Mouse (Mus musculus) hindbrain, embryonic 15.5 days (tissue): ENCODE measurements around the gene Nr1h3. TPM values are rescaled to one million over a fixed set of nuclear protein-coding genes. Genes with fewer than 3 reads are reported as not detected.

Experiments used
- ATAC-seq: fragments of 200-750 bp; cut with Nextera tagmentation; 2 replicates; pipeline ENCODE4 v1.8.0; 2017; ENCODE audit warnings: low read depth, moderate number of reproducible peaks, moderate TSS enrichment; ENCODE audit not compliant: low FRiP score
- H3K27ac ChIP-seq: fragments of 300-500 bp; sonication (generic); replicated peaks from 2 replicates; pipeline ENCODE4 v1.5.1; 2015; ENCODE audit warnings: mild to moderate bottlenecking, inconsistent platforms
- H3K27me3 ChIP-seq: fragments of 300-500 bp; sonication (generic); 2 replicates; pipeline ENCODE4 v1.6.1; 2015; ENCODE audit warnings: control low read depth, inconsistent platforms
- H3K36me3 ChIP-seq: fragments of 300-500 bp; sonication (generic); 2 replicates; pipeline ENCODE4 v1.6.1; 2015; ENCODE audit warnings: control low read depth, inconsistent platforms
- H3K4me1 ChIP-seq: fragments of 300-500 bp; sonication (generic); replicated peaks from 2 replicates; pipeline ENCODE4 v1.6.1; 2015; ENCODE audit warnings: control low read depth, inconsistent platforms
- H3K4me2 ChIP-seq: fragments of 300-500 bp; sonication (generic); 2 replicates; pipeline ENCODE4 v1.6.1; 2015; ENCODE audit warnings: moderate library complexity, mild to moderate bottlenecking, inconsistent platforms
- H3K4me3 ChIP-seq: fragments of 300-500 bp; sonication (generic); 2 replicates; pipeline ENCODE4 v1.5.1; 2015; ENCODE audit warnings: mild to moderate bottlenecking, inconsistent platforms
- H3K9ac ChIP-seq: fragments of 300-500 bp; sonication (generic); 2 replicates; pipeline ENCODE4 v1.6.1; 2015; ENCODE audit warnings: inconsistent platforms
- H3K9me3 ChIP-seq: fragments of 300-500 bp; sonication (generic); 2 replicates; pipeline ENCODE4 v1.6.1; 2016; ENCODE audit warnings: control low read depth, inconsistent platforms
- WGBS: fragments of 180-500 bp; shearing (Covaris S2); methylation state at CpG from one replicate; pipeline ENCODE4 v1.1.7; 2015; 5-methylcytosine and 5-hydroxymethylcytosine counted together
- polyA plus RNA-seq: library from polyadenylated mRNA; unstranded; fragments of >200 nt; fragmentation: Nextera tagmentation; extraction: Ambion mirVana; gene quantifications from 2 replicates; pipeline ENCODE4 v1.2.1, GENCODE M21; 2015

The Nr1h3 gene
- polyA plus RNA-seq, 1 experiment from 2014 or later: 2.6 TPM

- H3K4me1 ChIP-seq: no peaks in the 10 kb centered on the region
- H3K27me3 ChIP-seq: no peaks in the 10 kb centered on the region
- no peak overlapping the region for H3K9ac ChIP-seq
- no peak overlapping the region for H3K4me3 ChIP-seq
- 52% methylated on average over 6 of the region's 6 CpGs for WGBS
- H3K9me3 ChIP-seq: no peaks in the 10 kb centered on the region
- H3K27ac ChIP-seq: no peak overlapping the region
- ATAC-seq: no peak
- H3K4me2 ChIP-seq: no peak overlapping the region
- peaks cover 90% of the 10 kb centered on the region for H3K36me3 ChIP-seq
Observed at GRCm38 (mm10) chr2:91157002-91157752, 45.5 kb downstream of the Nr1h3 start.

- WGBS: 94% methylated on average over 3 of the region's 3 CpGs
- Histone ChIP-seq H3K9me3 (no peaks in the 10 kb centered on the region), H3K4me2 (no peak overlapping the region), H3K36me3 (peaks cover 88% of the 10 kb centered on the region), H3K4me3 (no peak overlapping the region), H3K9ac (no peak overlapping the region), H3K27me3 (no peaks in the 10 kb centered on the region), H3K27ac (no peak overlapping the region), H3K4me1 (no peaks in the 10 kb centered on the region)
- ATAC-seq: no peak
Observed at GRCm38 (mm10) chr2:91154091-91154490, 48.5 kb downstream of the Nr1h3 start.

GRCm38 (mm10) chr2:91152885-91153377 is 49.7 kb downstream of the Nr1h3 start:
- H3K27ac ChIP-seq: no peak overlapping the region
- H3K4me2 ChIP-seq: no peak overlapping the region
- no peak for ATAC-seq
- no peak overlapping the region for H3K4me3 ChIP-seq
- peaks cover 87% of the 10 kb centered on the region for H3K36me3 ChIP-seq
- no peaks in the 10 kb centered on the region for H3K4me1 ChIP-seq
- 85% methylated on average over 3 of the region's 3 CpGs for WGBS
- no peaks in the 10 kb centered on the region for H3K27me3 ChIP-seq
- no peaks in the 10 kb centered on the region for H3K9me3 ChIP-seq
- no peak overlapping the region for H3K9ac ChIP-seq

- Histone ChIP-seq H3K4me2 (no peak overlapping the region), H3K9me3 (no peaks in the 10 kb centered on the region), H3K4me1 (no peaks in the 10 kb centered on the region), H3K27ac (no peak overlapping the region), H3K9ac (no peak overlapping the region), H3K4me3 (no peak overlapping the region), H3K36me3 (peaks cover 87% of the 10 kb centered on the region), H3K27me3 (no peaks in the 10 kb centered on the region)
- WGBS: 95% methylated on average over 1 of the region's 1 CpGs
- no peak for ATAC-seq
Observed at GRCm38 (mm10) chr2:91151331-91151730, 51.3 kb downstream of the Nr1h3 start.

GRCm38 (mm10) chr2:91148101-91148500 is 54.5 kb downstream of the Nr1h3 start:
- Histone ChIP-seq H3K4me2 (no peak overlapping the region), H3K4me3 (no peak overlapping the region), H3K36me3 (peaks cover 82% of the 10 kb centered on the region), H3K4me1 (no peaks in the 10 kb centered on the region), H3K9me3 (no peaks in the 10 kb centered on the region), H3K27ac (no peak overlapping the region), H3K27me3 (no peaks in the 10 kb centered on the region), H3K9ac (no peak overlapping the region)
- ATAC-seq: no peak

GRCm38 (mm10) chr2:91143401-91143800 is 59.2 kb downstream of the Nr1h3 start:
- Histone ChIP-seq H3K27me3 (no peaks in the 10 kb centered on the region), H3K36me3 (peaks cover 84% of the 10 kb centered on the region), H3K4me3 (no peak overlapping the region), H3K9me3 (no peaks in the 10 kb centered on the region), H3K4me1 (no peaks in the 10 kb centered on the region), H3K9ac (no peak overlapping the region), H3K4me2 (no peak overlapping the region), H3K27ac (no peak overlapping the region)
- 96% methylated on average over 11 of the region's 11 CpGs for WGBS
- no peak for ATAC-seq

- 91% methylated on average over 6 of the region's 6 CpGs for WGBS
- no peak for ATAC-seq
- H3K27ac ChIP-seq: no peak overlapping the region
- H3K27me3 ChIP-seq: no peaks in the 10 kb centered on the region
- H3K4me1 ChIP-seq: no peaks in the 10 kb centered on the region
- H3K4me2 ChIP-seq: no peak overlapping the region
- no peak overlapping the region for H3K4me3 ChIP-seq
- H3K36me3 ChIP-seq: peaks cover 85% of the 10 kb centered on the region
- H3K9ac ChIP-seq: no peak overlapping the region
- H3K9me3 ChIP-seq: no peaks in the 10 kb centered on the region
Observed at GRCm38 (mm10) chr2:91142920-91143319, 59.7 kb downstream of the Nr1h3 start.

- Histone ChIP-seq H3K9ac (no peak overlapping the region), H3K36me3 (peaks cover 68% of the 10 kb centered on the region), H3K4me2 (no peak overlapping the region), H3K27me3 (no peaks in the 10 kb centered on the region), H3K9me3 (no peaks in the 10 kb centered on the region), H3K4me1 (no peaks in the 10 kb centered on the region), H3K27ac (no peak overlapping the region), H3K4me3 (no peak overlapping the region)
- WGBS: 74% methylated on average over 8 of the region's 8 CpGs
- no peak for ATAC-seq
Observed at GRCm38 (mm10) chr2:91139764-91140163, 62.9 kb downstream of the Nr1h3 start.

- WGBS: 73% methylated on average over 5 of the region's 5 CpGs
- Histone ChIP-seq H3K4me3 (no peak overlapping the region), H3K4me1 (no peaks in the 10 kb centered on the region), H3K27me3 (no peaks in the 10 kb centered on the region), H3K9me3 (no peaks in the 10 kb centered on the region), H3K9ac (no peak overlapping the region), H3K4me2 (no peak overlapping the region), H3K36me3 (peaks cover 66% of the 10 kb centered on the region), H3K27ac (no peak overlapping the region)
- no peak for ATAC-seq
Observed at GRCm38 (mm10) chr2:91139311-91139710, 63.3 kb downstream of the Nr1h3 start.

GRCm38 (mm10) chr2:91137481-91137880 is 65.2 kb downstream of the Nr1h3 start:
- Histone ChIP-seq H3K9ac (no peak overlapping the region), H3K9me3 (no peaks in the 10 kb centered on the region), H3K4me1 (no peaks in the 10 kb centered on the region), H3K4me3 (no peak overlapping the region), H3K27me3 (no peaks in the 10 kb centered on the region), H3K4me2 (no peak overlapping the region), H3K36me3 (peaks cover 50% of the 10 kb centered on the region), H3K27ac (no peak overlapping the region)
- ATAC-seq: no peak
- WGBS: 85% methylated on average over 6 of the region's 6 CpGs

- no peak overlapping the region for H3K4me2 ChIP-seq
- WGBS: 84% methylated on average over 11 of the region's 11 CpGs
- no peak overlapping the region for H3K27ac ChIP-seq
- peaks cover 46% of the 10 kb centered on the region for H3K36me3 ChIP-seq
- no peaks in the 10 kb centered on the region for H3K4me1 ChIP-seq
- H3K9me3 ChIP-seq: no peaks in the 10 kb centered on the region
- no peaks in the 10 kb centered on the region for H3K27me3 ChIP-seq
- ATAC-seq: no peak
- no peak overlapping the region for H3K4me3 ChIP-seq
- H3K9ac ChIP-seq: no peak overlapping the region
Observed at GRCm38 (mm10) chr2:91136513-91137412, 65.9 kb downstream of the Nr1h3 start.
